Mouse (Mus musculus): ENCODE measurements around the gene Bend5. TPM values are rescaled to one million over a fixed set of nuclear protein-coding genes. Genes with fewer than 3 reads are reported as not detected.

Bend5 gene
- polyA plus RNA-seq, 1 experiment: 24.3 TPM

GRCm38 (mm10) chr4:111477507-111477906, 62.7 kb downstream of the Bend5 start:
- no peaks in the 10 kb centered on the region for H3K4me1 ChIP-seq (ENCODE audit: control insufficient read depth, insufficient read depth, low read length)
- no peak for DNase-seq
- H3K27me3 ChIP-seq (replicated peaks; ENCODE audit: control insufficient read depth, insufficient read depth, low read length): no peaks in the 10 kb centered on the region
- H3K4me3 ChIP-seq (ENCODE audit: insufficient read depth, low read depth, low read length): no peak overlapping the region
- WGBS: 64% methylated on average over 4 of the region's 4 CpGs
- H3K36me3 ChIP-seq (ENCODE audit: control insufficient read depth, insufficient read depth, low read length): no peaks in the 10 kb centered on the region
- no peak for TF ChIP-seq POLR2A (IDR thresholded peaks at IDR 0.05; ENCODE audit: low read depth, low read length)
- no peak for TF ChIP-seq CTCF (conservative IDR thresholded peaks at IDR 0.05; ENCODE audit: insufficient read depth, insufficient read length, low read depth, low read length)
- no peak overlapping the region for H3K27ac ChIP-seq (ENCODE audit: insufficient read depth, low read depth, low read length)

- Histone ChIP-seq H3K4me1 (ENCODE audit: control insufficient read depth, insufficient read depth, low read length) (no peaks in the 10 kb centered on the region), H3K27ac (ENCODE audit: insufficient read depth, low read depth, low read length) (no peak overlapping the region), H3K36me3 (ENCODE audit: control insufficient read depth, insufficient read depth, low read length) (no peaks in the 10 kb centered on the region), H3K4me3 (ENCODE audit: insufficient read depth, low read depth, low read length) (no peak overlapping the region), H3K27me3 (replicated peaks; ENCODE audit: control insufficient read depth, insufficient read depth, low read length) (no peaks in the 10 kb centered on the region)
- TF ChIP-seq POLR2A (IDR thresholded peaks at IDR 0.05; ENCODE audit: low read depth, low read length): no peak
- no peak for TF ChIP-seq CTCF (conservative IDR thresholded peaks at IDR 0.05; ENCODE audit: insufficient read depth, insufficient read length, low read depth, low read length)
- no peak for DNase-seq
- 79% methylated on average over 5 of the region's 5 CpGs for WGBS
Measured at GRCm38 (mm10) chr4:111483499-111483898, 68.7 kb downstream of the Bend5 start.

GRCm38 (mm10) chr4:111485189-111485588, 70.4 kb downstream of the Bend5 start:
- DNase-seq: no peak
- Histone ChIP-seq H3K4me1 (ENCODE audit: control insufficient read depth, insufficient read depth, low read length) (no peaks in the 10 kb centered on the region), H3K27me3 (replicated peaks; ENCODE audit: control insufficient read depth, insufficient read depth, low read length) (no peaks in the 10 kb centered on the region), H3K36me3 (ENCODE audit: control insufficient read depth, insufficient read depth, low read length) (no peaks in the 10 kb centered on the region), H3K27ac (ENCODE audit: insufficient read depth, low read depth, low read length) (no peak overlapping the region), H3K4me3 (ENCODE audit: insufficient read depth, low read depth, low read length) (no peak overlapping the region)
- TF ChIP-seq POLR2A (IDR thresholded peaks at IDR 0.05; ENCODE audit: low read depth, low read length) (no peak), CTCF (conservative IDR thresholded peaks at IDR 0.05; ENCODE audit: insufficient read depth, insufficient read length, low read depth, low read length) (no peak)
- WGBS: 58% methylated on average over 5 of the region's 5 CpGs

GRCm38 (mm10) chr4:111486187-111486586, 71.4 kb downstream of the Bend5 start:
- WGBS: 81% methylated on average over 5 of the region's 5 CpGs
- TF ChIP-seq CTCF (conservative IDR thresholded peaks at IDR 0.05; ENCODE audit: insufficient read depth, insufficient read length, low read depth, low read length): no peak
- TF ChIP-seq POLR2A (IDR thresholded peaks at IDR 0.05; ENCODE audit: low read depth, low read length): no peak
- Histone ChIP-seq H3K4me1 (ENCODE audit: control insufficient read depth, insufficient read depth, low read length) (no peaks in the 10 kb centered on the region), H3K27me3 (replicated peaks; ENCODE audit: control insufficient read depth, insufficient read depth, low read length) (no peaks in the 10 kb centered on the region), H3K36me3 (ENCODE audit: control insufficient read depth, insufficient read depth, low read length) (no peaks in the 10 kb centered on the region), H3K4me3 (ENCODE audit: insufficient read depth, low read depth, low read length) (no peak overlapping the region), H3K27ac (ENCODE audit: insufficient read depth, low read depth, low read length) (no peak overlapping the region)
- no peak for DNase-seq

GRCm38 (mm10) chr4:111487233-111487843, 72.5 kb downstream of the Bend5 start:
- no peaks in the 10 kb centered on the region for H3K27me3 ChIP-seq (replicated peaks; ENCODE audit: control insufficient read depth, insufficient read depth, low read length)
- WGBS: 87% methylated on average over 4 of the region's 4 CpGs
- TF ChIP-seq POLR2A (IDR thresholded peaks at IDR 0.05; ENCODE audit: low read depth, low read length) (no peak), CTCF (conservative IDR thresholded peaks at IDR 0.05; ENCODE audit: insufficient read depth, insufficient read length, low read depth, low read length) (no peak)
- H3K27ac ChIP-seq (ENCODE audit: insufficient read depth, low read depth, low read length): no peak overlapping the region
- H3K4me3 ChIP-seq (ENCODE audit: insufficient read depth, low read depth, low read length): no peak overlapping the region
- no peak for DNase-seq
- H3K4me1 ChIP-seq (ENCODE audit: control insufficient read depth, insufficient read depth, low read length): no peaks in the 10 kb centered on the region
- H3K36me3 ChIP-seq (ENCODE audit: control insufficient read depth, insufficient read depth, low read length): no peaks in the 10 kb centered on the region

- Histone ChIP-seq H3K27me3 (replicated peaks; ENCODE audit: control insufficient read depth, insufficient read depth, low read length) (no peaks in the 10 kb centered on the region), H3K4me1 (ENCODE audit: control insufficient read depth, insufficient read depth, low read length) (no peaks in the 10 kb centered on the region), H3K27ac (ENCODE audit: insufficient read depth, low read depth, low read length) (no peak overlapping the region), H3K4me3 (ENCODE audit: insufficient read depth, low read depth, low read length) (no peak overlapping the region), H3K36me3 (ENCODE audit: control insufficient read depth, insufficient read depth, low read length) (no peaks in the 10 kb centered on the region)
- WGBS: 61% methylated on average over 5 of the region's 5 CpGs
- peak; percentile 49; the same call in 1 of the 2 replicates for TF ChIP-seq CTCF (conservative IDR thresholded peaks at IDR 0.05; ENCODE audit: insufficient read depth, insufficient read length, low read depth, low read length)
- no peak for TF ChIP-seq POLR2A (IDR thresholded peaks at IDR 0.05; ENCODE audit: low read depth, low read length)
- DNase-seq: no peak
Measured at GRCm38 (mm10) chr4:111493750-111494404, 79.1 kb downstream of the Bend5 start.

- TF ChIP-seq POLR2A (IDR thresholded peaks at IDR 0.05; ENCODE audit: low read depth, low read length) (no peak), CTCF (conservative IDR thresholded peaks at IDR 0.05; ENCODE audit: insufficient read depth, insufficient read length, low read depth, low read length) (peak; percentile 88)
- WGBS: 4% methylated on average over 2 of the region's 2 CpGs
- H3K27ac ChIP-seq (ENCODE audit: insufficient read depth, low read depth, low read length): no peak overlapping the region
- H3K4me1 ChIP-seq (ENCODE audit: control insufficient read depth, insufficient read depth, low read length): no peaks in the 10 kb centered on the region
- H3K27me3 ChIP-seq (replicated peaks; ENCODE audit: control insufficient read depth, insufficient read depth, low read length): no peaks in the 10 kb centered on the region
- no peaks in the 10 kb centered on the region for H3K36me3 ChIP-seq (ENCODE audit: control insufficient read depth, insufficient read depth, low read length)
- no peak overlapping the region for H3K4me3 ChIP-seq (ENCODE audit: insufficient read depth, low read depth, low read length)
- DNase-seq: peak; percentile 65
Measured at GRCm38 (mm10) chr4:111495949-111496348, 81.1 kb downstream of the Bend5 start.
